Comparison of ENCODE assay signal across 8 mouse cellular contexts in the genomic region with DNA sequence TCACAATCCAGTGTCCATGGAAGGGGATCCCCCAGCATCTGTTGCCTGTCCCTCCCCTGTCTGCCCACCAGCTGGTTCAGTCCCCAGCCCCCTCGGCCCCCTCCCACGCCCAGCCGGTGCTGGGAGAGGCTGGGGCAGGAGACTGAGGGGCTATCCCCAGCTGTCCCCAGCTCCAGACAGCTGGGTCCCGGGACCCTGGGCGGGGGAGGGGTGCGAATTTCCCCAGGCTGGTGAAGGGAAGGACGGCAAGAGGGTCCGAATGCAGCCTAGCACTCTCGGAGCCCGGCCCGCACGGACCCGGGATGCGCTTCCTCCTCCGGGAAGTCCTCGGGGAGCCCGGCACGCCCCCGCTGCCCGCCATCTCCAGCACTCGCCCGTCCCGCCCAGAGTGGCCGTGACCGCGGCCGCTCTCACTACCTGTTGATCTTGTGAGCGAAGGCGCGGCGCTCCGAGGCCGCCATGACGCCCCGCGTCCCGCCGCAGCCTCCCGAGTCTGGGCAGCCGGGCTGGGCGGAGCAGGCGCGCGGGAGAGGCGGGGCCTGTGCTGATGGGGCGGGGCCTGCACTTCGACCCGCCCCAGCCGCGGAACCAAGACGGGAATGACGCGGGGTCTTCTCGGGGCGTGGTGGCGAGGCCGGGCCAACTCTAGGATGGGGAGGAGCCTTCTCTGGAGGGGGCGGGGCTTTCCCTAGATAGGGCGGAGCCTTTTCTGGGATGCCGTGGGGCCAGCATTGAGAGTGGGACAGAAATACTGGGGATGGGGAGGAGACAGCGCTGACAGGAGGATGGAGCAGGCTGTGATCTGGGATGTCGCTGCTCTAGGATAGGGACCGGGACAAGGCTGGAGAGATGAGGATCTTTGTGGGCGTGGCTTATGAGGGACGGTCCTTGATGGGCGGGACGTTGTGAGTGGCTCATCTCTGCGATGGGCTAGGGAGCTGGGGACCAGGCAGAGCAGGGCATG. TPM values are rescaled to one million over a fixed set of nuclear protein-coding genes. Genes with fewer than 3 reads are reported as not detected.
DNase-seq lines count a peak whose midpoint lies in the region; ATAC-seq and TF ChIP-seq lines count a peak whose summit lies in the region.

A gene (minus strand): TSS at position 508 of the 964 bp plus-strand sequence.

- H3K4me3 ChIP-seq in ES-E14 (ENCODE audit: insufficient read depth in 1 of 2, low read depth in 1 of 2, low read length in 2 of 2, poor library complexity in 1 of 2, severe bottlenecking in 1 of 2) = peak within 1 kb of the TSS; percentile 89 to 98
- H3K4me3 ChIP-seq in forebrain, postnatal 0 days (ENCODE audit: low read depth, low read length) = peak within 1 kb of the TSS; percentile 45
- peak within 1 kb of the TSS; percentile 59 for H3K4me3 ChIP-seq in layer of hippocampus, adult 2 months
- H3K4me3 ChIP-seq in lung, adult 2 months (replicated peaks; ENCODE audit: extremely low read depth, low read depth, low read length) = peak within 1 kb of the TSS; percentile 86
- H3K4me3 ChIP-seq in neural tube, embryonic 15.5 days (replicated peaks) = peak within 1 kb of the TSS; percentile 54

- TF ChIP-seq CTCF in forebrain, postnatal 0 days (IDR thresholded peaks at IDR 0.05; ENCODE audit: low read depth) = no peak
- no peak for TF ChIP-seq CTCF in layer of hippocampus, adult 2 months (conservative IDR thresholded peaks at IDR 0.05)
- TF ChIP-seq CTCF in lung, adult 2 months (IDR thresholded peaks at IDR 0.05; ENCODE audit: insufficient read depth, low read length) = no peak

- peak within 1 kb of the TSS; percentile 77 for H3K27ac ChIP-seq in ES-E14 (ENCODE audit: insufficient read depth, low read depth, low read length, poor library complexity, severe bottlenecking)
- H3K27ac ChIP-seq in forebrain, postnatal 0 days (ENCODE audit: low read depth, low read length) = peak within 1 kb of the TSS; percentile 5; the same call in 1 of the 2 replicates
- H3K27ac ChIP-seq in layer of hippocampus, adult 2 months = peak within 1 kb of the TSS; percentile 83
- H3K27ac ChIP-seq in neural tube, embryonic 15.5 days (replicated peaks) = peak within 1 kb of the TSS; percentile 46

- H3K36me3 ChIP-seq in ES-E14 (ENCODE audit: control insufficient read depth, insufficient read depth, low read length, poor library complexity, severe bottlenecking) = peaks cover 3% of the 10 kb centered on the region; the same call in 1 of the 2 replicates
- H3K36me3 ChIP-seq in forebrain, postnatal 0 days (ENCODE audit: insufficient read depth) = no peaks in the 10 kb centered on the region
- no peaks in the 10 kb centered on the region for H3K36me3 ChIP-seq in neural tube, embryonic 15.5 days

- intact Hi-C loops in heart, postnatal 36 days (cut with DNase I) = no loop called here

- peak; percentile 91 for ATAC-seq in forebrain, postnatal 0 days
- ATAC-seq in neural tube, embryonic 15.5 days (ENCODE audit: low FRiP score) = peak; percentile 94

- 2% methylated on average over 68 of the region's 68 CpGs for WGBS in forebrain, postnatal 0 days
- under 1% methylated on average over 68 of the region's 68 CpGs for WGBS in lung, adult 2 months
- WGBS in neural tube, embryonic 15.5 days = under 1% methylated on average over 61 of the region's 68 CpGs

- H3K27me3 ChIP-seq in forebrain, postnatal 0 days (ENCODE audit: insufficient read depth, low read length) = no peaks in the 10 kb centered on the region
- no peaks in the 10 kb centered on the region for H3K27me3 ChIP-seq in neural tube, embryonic 15.5 days (replicated peaks)

- peak within 1 kb of the TSS; percentile 94 for H3K9ac ChIP-seq in ES-E14 (ENCODE audit: insufficient read depth, low read depth, low read length, poor library complexity, severe bottlenecking)
- peak within 1 kb of the TSS; percentile 51 for H3K9ac ChIP-seq in forebrain, postnatal 0 days
- H3K9ac ChIP-seq in neural tube, embryonic 15.5 days (replicated peaks) = peak within 1 kb of the TSS; percentile 51

- H3K9me3 ChIP-seq in ES-E14 (ENCODE audit: control insufficient read depth, insufficient read depth, low read depth, low read length) = no peaks in the 10 kb centered on the region
- no peaks in the 10 kb centered on the region for H3K9me3 ChIP-seq in forebrain, postnatal 0 days (ENCODE audit: low read length)
- no peaks in the 10 kb centered on the region for H3K9me3 ChIP-seq in neural tube, embryonic 15.5 days (replicated peaks)

- H3K4me2 ChIP-seq in forebrain, postnatal 0 days (ENCODE audit: low read depth) = peak within 1 kb of the TSS; percentile 65
- peak within 1 kb of the TSS; percentile 68 for H3K4me2 ChIP-seq in neural tube, embryonic 15.5 days

- TF ChIP-seq POLR2A in lung, adult 2 months (IDR thresholded peaks at IDR 0.05; ENCODE audit: borderline replicate concordance, extremely low read depth, low read depth, low read length) = peak; percentile 74; the same call in 1 of the 2 replicates

- H3K4me1 ChIP-seq in ES-E14 (ENCODE audit: control insufficient read depth in 2 of 2, insufficient read depth in 2 of 2, low read length in 2 of 2, poor library complexity in 1 of 2) = peaks cover 3 to 23% of the 10 kb centered on the region in 2 experiments; a peak in 3 of 4 replicates
- H3K4me1 ChIP-seq in forebrain, postnatal 0 days (ENCODE audit: insufficient read depth) = no peaks in the 10 kb centered on the region
- peaks cover 11% of the 10 kb centered on the region for H3K4me1 ChIP-seq in lung, adult 2 months (ENCODE audit: control insufficient read depth, insufficient read depth, low read length)
- H3K4me1 ChIP-seq in neural tube, embryonic 15.5 days = peaks cover 21% of the 10 kb centered on the region

- in situ Hi-C loops in ES-E14 (cut with MboI; ENCODE audit: low sequenced_read_pairs in 2 of 2, unreplicated experiment in 2 of 2) = no loop called here

- peak; percentile 95 for DNase-seq in ES-E14 (ENCODE audit: low read depth, low spot score)
- peak; percentile 47 to 64 for DNase-seq in cerebellum, adult 18-20 months
- peak; percentile 78 for DNase-seq in forebrain, postnatal 0 days
- DNase-seq in heart, postnatal 36 days = peak; percentile 88 to 89
- DNase-seq in layer of hippocampus, adult 2 months (ENCODE audit: low spot score in 2 of 2) = peak; percentile 65 to 75
- peak; percentile 85 for DNase-seq in lung, adult 2 months
- peak; percentile 92 for DNase-seq in testis, postnatal 14 days (ENCODE audit: low spot score)

TF ChIP-seq in ES-E14, 5 proteins besides CTCF, POLR2A, EP300 and RAD21:
- TF ChIP-seq ZNF384 (IDR thresholded peaks at IDR 0.05; ENCODE audit: low read depth, low read length) (0 out of 2 replicates have a peak, but pooled peaks have one; percentile 17), ZC3H11A (IDR thresholded peaks at IDR 0.05; ENCODE audit: borderline replicate concordance, low read depth, low read length) (no peak), CHD2 (IDR thresholded peaks at IDR 0.05; ENCODE audit: low read depth, low read length) (no peak), HCFC1 (IDR thresholded peaks at IDR 0.05; ENCODE audit: borderline replicate concordance, insufficient read depth, low read length) (0 out of 2 replicates have a peak, but pooled peaks have one; percentile 35), MAFK (IDR thresholded peaks at IDR 0.05; ENCODE audit: insufficient read depth, low read depth, low read length) (no peak)

RNA-seq across cellular contexts. Expression of the gene that starts here (rescaled TPM):
- 45.4 and 144 TPM in 2 replicates for total RNA-seq in ES-E14 (2012; rRNA removed)
- 6.0 and 15.2 TPM in 2 replicates for total RNA-seq in forebrain, postnatal 0 days (2014; rRNA removed)
- polyA plus RNA-seq in forebrain, postnatal 0 days (2015; fragmentation: Nextera tagmentation; extraction: Ambion mirVana) = 5.7 and 8.3 TPM in 2 replicates
- 10 to 100 TPM; 31.0 to 39.1 TPM for total RNA-seq in heart, postnatal 36 days (2021)
- 10 to 100 TPM; 12.2 to 13.6 TPM for total RNA-seq in layer of hippocampus, adult 2 months (2021)
- polyA plus RNA-seq in lung, adult 2 months (2012; rRNA removed) = 262 and 278 TPM in 2 replicates
- 14.0 and 22.5 TPM in 2 replicates for polyA plus RNA-seq in neural tube, embryonic 15.5 days (2015; fragmentation: Nextera tagmentation; extraction: Ambion mirVana)

Comparison
In these comparisons a context has a peak if more than half of its experiments do, and no peak if none do; other contexts are left out.
1. Peak in every context shown above with its lines: DNase-seq, ATAC-seq, H3K4me3 ChIP-seq and H3K27ac ChIP-seq.
2. RNA of the gene that starts here (polyA plus RNA-seq): 262 to 278 TPM in lung, adult 2 months; 14.0 to 22.5 TPM in neural tube, embryonic 15.5 days and 5.7 to 8.3 TPM in forebrain, postnatal 0 days; every median in the first group is over 10 times any median in the second.
3. H3K27ac ChIP-seq: peak in every context shown above with its lines; median percentile 83 in layer of hippocampus, adult 2 months; 77 in ES-E14; 46 in neural tube, embryonic 15.5 days; 5 in forebrain, postnatal 0 days.